Mouse (Mus musculus): ENCODE data around the gene Cdc42se1. TPM values are rescaled to one million over a fixed set of nuclear protein-coding genes. Genes with fewer than 3 reads are reported as not detected.

The Cdc42se1 gene
- polyA plus RNA-seq, 1 experiment: 63.5 TPM

- DNase-seq (ENCODE audit: extremely low spot score in 1 of 2, low spot score in 1 of 2): peak; percentile 46 to 75
These were observed 18.1 kb downstream of the Cdc42se1 start for GRCm38 (mm10) chr3:95246465-95247231.

DNA sequence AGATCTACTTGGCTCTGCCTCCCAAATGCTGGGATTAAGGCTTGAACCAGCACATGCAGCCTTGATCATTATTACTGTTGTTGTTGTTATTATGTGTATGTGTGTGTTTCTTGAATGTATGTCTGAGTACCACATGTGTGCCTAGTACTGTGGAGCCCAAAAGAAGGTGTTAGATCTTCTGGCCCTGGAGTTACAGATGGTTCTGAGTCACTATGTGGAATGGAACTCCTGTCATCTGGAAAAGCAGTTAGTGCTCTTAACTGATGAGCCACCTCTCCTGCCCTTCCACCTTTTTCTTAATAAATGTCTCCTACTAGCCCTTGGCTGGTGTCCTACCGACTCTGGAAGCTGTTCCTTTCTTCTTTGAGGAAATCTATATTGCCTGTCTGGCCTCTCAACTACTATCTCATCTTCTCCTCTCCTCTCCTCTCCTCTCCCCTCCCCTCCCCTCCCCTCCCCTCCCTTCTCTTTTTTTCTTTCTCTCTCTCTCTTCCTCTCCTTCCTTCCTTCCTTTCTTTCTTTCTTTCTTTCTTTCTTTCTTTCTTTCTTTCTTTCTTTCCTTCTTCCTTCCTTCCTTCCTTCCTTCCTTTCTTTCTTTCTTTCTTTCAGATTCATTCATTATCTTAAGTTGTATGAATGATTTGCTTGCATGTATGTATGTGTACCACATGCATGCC, 19.3 kb downstream of the Cdc42se1 start:
- DNase-seq (ENCODE audit: extremely low spot score in 1 of 2, low spot score in 1 of 2): no peak

DNA sequence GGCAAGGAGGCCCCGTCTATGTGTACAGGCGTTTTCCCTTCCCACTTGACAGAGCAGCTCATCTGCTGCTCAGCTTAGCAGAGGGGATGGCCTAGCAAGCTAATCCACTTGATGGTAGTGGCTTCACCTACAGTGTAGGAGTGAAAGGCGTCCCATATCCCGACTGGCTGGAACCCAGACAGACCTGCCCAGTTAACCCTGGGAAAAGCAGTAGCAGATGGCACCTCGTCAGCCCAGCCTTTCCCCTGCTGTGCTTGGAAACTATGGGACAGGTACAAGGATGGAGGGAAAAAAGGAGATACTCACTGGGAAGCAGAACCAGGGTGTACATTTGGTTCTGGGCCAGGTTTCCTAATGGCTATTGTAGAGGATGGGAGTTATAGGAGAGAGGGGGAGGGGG, 21.8 kb downstream of the Cdc42se1 start:
- DNase-seq (ENCODE audit: extremely low spot score in 1 of 2, low spot score in 1 of 2): no peak

DNA sequence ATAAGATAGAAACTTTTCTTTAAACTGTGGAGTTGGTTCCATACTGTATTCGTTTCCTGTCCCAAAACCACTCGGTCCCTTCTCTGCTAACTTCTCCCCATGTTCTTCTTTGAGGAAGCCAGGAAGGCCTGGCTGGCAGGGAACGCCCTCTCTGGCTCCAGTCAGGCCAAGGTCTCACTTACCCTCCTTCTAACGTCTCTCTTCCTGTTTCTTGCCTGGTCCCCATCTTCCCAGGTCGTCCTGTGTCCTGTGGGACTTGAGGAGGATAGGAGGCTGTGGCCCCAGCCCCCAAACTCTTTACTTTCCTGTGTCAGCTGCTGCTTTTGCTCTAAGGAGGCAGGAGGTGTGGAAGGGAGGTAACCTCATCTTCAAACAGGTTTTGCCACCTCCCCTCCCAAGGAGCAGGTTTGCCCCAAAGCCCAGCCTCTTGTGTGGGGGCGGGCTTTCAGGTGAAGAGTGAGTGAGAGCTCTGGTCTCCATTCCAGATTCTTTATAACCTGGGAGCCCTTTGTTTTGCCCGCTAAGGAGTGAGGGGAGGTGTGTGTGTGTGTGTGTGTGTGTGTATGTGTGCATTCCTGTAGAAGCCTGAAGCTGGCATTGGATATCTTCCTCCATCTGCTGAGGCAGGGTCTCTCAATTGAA, 22.4 kb downstream of the Cdc42se1 start, which contains the start of gene Bnipl:
Gene Bnipl, minus strand, starts transcription at position 411 of the 642 bp plus-strand sequence.
- no peak for DNase-seq (ENCODE audit: extremely low spot score in 1 of 2, low spot score in 1 of 2)

- DNase-seq (ENCODE audit: extremely low spot score in 1 of 2, low spot score in 1 of 2): no peak
These were observed 28.4 kb downstream of the Cdc42se1 start for GRCm38 (mm10) chr3:95256931-95257330.

GRCm38 (mm10) chr3:95261975-95262374, 33.4 kb downstream of the Cdc42se1 start:
- no peak for DNase-seq (ENCODE audit: extremely low spot score in 1 of 2, low spot score in 1 of 2)

DNA sequence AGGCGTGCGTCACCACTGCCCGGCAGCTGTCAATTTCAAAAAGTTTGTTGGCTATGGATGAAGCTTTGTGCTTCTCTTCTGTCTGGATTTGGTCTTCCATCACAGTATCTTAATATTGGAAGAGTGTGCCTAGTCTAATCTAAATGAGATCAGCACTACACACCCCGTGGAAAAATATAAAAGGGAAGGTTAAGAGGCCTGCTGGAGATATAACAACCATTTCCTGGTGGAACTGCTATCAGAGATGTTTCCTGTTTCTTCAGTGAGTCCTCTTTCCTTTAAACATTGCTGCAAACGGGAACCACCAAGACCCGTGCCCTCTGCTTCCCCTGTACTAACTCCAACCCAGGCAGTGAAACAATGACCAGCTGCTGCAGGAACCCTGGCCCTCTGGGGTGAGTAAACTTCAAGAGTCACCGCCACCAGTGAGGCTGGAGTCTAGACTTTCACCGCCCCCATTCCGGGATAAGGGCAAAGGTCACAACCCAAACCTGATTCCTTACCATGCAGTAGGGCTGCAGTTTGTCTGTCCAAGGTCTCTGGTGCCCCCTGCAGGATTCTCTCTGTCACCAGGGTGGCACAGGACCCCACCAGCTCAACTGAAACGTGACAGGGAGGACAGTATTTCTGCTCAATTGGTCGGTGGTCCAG, 34.7 kb downstream of the Cdc42se1 start:
- peak in 1 of 2 experiments; percentile 67 for DNase-seq (ENCODE audit: extremely low spot score in 1 of 2, low spot score in 1 of 2)

GRCm38 (mm10) chr3:95264724-95265123, 36.2 kb downstream of the Cdc42se1 start:
- peak in 1 of 2 experiments; percentile 52 for DNase-seq (ENCODE audit: extremely low spot score in 1 of 2, low spot score in 1 of 2)

DNA sequence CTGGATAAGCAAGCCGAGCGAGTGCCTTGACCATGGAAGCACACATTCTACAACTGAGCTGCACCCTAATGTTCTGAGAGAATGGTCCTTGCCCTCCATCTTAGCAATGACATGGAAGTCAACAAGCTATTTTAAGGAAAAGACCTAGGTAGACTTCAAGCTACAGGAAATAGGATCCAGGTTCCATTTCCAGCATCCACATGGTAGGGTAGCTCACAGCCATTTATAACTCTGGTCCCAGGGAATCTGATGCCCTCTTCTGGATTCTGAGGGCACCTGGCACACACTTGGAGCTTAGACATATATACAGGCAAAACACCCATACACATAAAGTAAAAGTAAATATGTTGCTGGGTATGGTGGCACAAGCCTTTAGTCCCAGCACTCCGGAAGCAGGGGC, 37.5 kb downstream of the Cdc42se1 start:
- DNase-seq (ENCODE audit: extremely low spot score in 1 of 2, low spot score in 1 of 2): no peak

DNA sequence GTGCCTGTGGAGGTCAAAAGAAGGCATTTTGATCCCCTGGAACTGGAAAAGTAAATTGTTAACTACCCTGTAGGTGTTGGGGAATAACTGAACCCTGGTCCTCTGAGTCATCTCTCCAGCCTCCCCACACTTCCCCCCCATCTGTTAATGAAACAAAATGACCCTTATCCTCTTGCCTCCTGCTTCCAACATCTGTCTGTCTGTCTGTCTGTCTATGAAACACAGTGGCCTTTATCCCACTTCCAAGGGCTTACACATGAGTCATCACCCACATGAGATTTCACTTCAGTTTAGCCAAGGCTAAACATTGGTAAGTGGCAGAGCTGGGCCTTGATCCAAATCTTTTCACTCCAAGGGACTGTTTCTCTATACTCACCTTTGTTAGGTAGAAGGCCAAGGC, 39.3 kb downstream of the Cdc42se1 start:
- DNase-seq (ENCODE audit: extremely low spot score in 1 of 2, low spot score in 1 of 2): no peak

DNA sequence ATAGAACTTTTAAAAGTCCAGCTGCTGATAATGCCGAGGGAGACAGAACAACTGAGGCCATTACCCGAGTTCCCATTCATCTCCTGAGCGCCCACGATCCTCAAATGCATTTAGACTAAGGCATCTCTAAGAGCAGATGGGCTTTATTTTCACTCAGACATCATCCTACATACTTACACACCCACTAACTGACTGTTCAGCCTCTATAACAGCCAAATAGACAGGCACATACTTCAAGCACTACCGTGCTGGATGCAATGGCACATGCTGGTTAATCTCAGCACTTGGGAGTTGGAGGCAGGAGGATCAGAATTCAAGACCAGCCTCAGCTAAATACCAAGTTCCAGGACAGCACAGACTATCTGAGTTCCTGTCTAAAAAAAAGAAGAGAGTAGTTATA, 41.3 kb downstream of the Cdc42se1 start:
- peak in 1 of 2 experiments; percentile 48 for DNase-seq (ENCODE audit: extremely low spot score in 1 of 2, low spot score in 1 of 2)

- no peak for DNase-seq (ENCODE audit: extremely low spot score in 1 of 2, low spot score in 1 of 2)
These were observed 42.3 kb downstream of the Cdc42se1 start for GRCm38 (mm10) chr3:95270766-95271364.

GRCm38 (mm10) chr3:95273471-95273870, 44.9 kb downstream of the Cdc42se1 start:
- DNase-seq (ENCODE audit: extremely low spot score in 1 of 2, low spot score in 1 of 2): no peak

DNA sequence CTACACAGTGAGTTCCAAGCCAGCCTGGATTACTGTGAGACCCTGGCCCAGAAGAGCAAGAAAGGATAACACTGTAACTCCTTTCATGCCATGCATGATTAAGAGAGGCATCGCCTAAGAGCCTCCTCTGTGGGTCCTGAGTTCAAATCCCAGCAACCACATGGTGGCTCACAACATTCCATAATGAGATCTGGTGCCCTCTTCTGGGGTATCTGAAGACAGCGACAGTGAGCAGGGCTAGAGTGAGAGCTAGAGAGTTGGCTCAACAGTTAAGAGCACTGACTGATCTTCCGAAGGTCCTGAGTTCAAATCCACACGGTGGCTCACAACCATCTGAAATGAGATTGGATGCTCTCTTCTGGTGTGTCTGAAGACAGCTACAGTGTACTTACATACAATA, 45.9 kb downstream of the Cdc42se1 start:
- no peak for DNase-seq (ENCODE audit: extremely low spot score in 1 of 2, low spot score in 1 of 2)

GRCm38 (mm10) chr3:95275161-95275560, 46.6 kb downstream of the Cdc42se1 start:
- no peak for DNase-seq (ENCODE audit: extremely low spot score in 1 of 2, low spot score in 1 of 2)

GRCm38 (mm10) chr3:95276428-95276934, 47.9 kb downstream of the Cdc42se1 start:
- DNase-seq (ENCODE audit: extremely low spot score in 1 of 2, low spot score in 1 of 2): no peak

- no peak for DNase-seq (ENCODE audit: extremely low spot score in 1 of 2, low spot score in 1 of 2)
These were observed 48.6 kb downstream of the Cdc42se1 start for GRCm38 (mm10) chr3:95277149-95277551.

GRCm38 (mm10) chr3:95280747-95281146, 52.2 kb downstream of the Cdc42se1 start:
- DNase-seq (ENCODE audit: extremely low spot score in 1 of 2, low spot score in 1 of 2): peak in 1 of 2 experiments; percentile 34

- peak; percentile 97 to 99 for DNase-seq (ENCODE audit: extremely low spot score in 1 of 2, low spot score in 1 of 2)
These were observed 52.9 kb downstream of the Cdc42se1 start, which contains the start of the genes Mindy1 and Prune1 for GRCm38 (mm10) chr3:95281216-95282126. TSS of gene Mindy1 (plus strand) at chr3:95281345. TSS of gene Prune1 (minus strand) at chr3:95282076.

All from frontal cortex, adult 2 months (tissue).